Mouse (Mus musculus): ENCODE measurements around the gene Tomm34.

Gene Tomm34

DNA sequence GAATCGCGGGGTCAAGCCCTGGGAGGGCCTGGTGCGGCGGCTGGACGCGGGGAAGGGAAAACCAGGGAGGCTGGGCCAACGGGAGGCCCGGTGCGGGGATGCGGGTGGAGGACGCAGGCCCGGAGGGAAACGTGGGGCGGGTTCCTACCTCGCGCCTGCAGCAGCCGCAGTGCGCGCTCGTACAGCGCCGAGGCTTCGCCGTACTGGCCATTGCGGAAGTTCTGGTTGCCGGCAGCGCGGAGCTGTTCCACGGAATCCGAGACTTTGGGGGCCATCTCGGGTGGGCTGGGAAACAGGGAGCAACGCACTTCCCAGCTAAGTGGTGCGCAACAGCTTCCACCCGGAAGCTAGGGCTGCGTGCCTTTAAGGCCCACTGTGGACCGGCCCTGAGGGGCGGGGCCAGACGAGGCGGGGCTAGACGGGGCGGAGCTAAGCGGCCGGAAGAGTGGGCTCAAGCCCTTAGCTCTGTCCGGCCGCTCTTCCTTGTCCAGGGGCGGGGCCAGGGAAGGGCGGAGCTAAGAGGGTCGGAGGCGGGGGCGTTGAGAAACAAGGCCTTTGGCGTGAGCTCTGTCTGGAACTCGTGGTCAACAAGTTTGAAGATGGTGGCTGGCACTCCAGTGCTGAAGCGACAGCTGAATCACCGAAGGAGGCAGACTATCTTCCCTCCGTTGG lies at the start of gene Tomm34:
Tomm34 (minus strand) TSS at position 405 of the 672 bp plus-strand sequence.
- DNase-seq (ENCODE audit: low spot score in 2 of 2): peak; percentile 65 to 90

GRCm38 (mm10) chr2:164119503-164119902 lies 48.5 kb upstream of the Tomm34 start:
- DNase-seq (ENCODE audit: low spot score in 2 of 2): no peak

GRCm38 (mm10) chr2:164115531-164115930 lies 44.6 kb upstream of the Tomm34 start:
- DNase-seq (ENCODE audit: low spot score in 2 of 2): no peak

DNA sequence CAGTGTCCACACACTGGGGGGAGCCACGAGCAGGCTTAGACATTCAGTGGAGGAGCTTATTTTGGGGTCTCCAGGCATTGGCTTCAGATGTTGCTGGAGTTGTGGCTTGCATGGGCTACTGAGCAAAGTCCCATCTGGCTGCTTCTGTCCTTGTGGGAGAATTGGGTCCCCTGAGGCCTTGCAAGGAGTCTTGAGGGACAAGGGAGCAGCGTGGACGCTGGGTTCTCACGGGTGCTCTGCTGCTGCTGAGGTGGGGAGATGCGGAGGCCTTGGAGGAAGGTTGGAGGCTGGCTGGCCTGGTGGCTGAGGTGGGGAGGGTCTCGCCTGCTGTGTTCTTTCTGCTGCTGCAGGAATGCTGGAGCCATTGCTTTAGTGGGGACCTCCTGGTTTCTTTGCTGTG lies 43.1 kb upstream of the Tomm34 start:
- no peak for DNase-seq (ENCODE audit: low spot score in 2 of 2)

- DNase-seq (ENCODE audit: low spot score in 2 of 2): no peak
Observed at GRCm38 (mm10) chr2:164111546-164111945, 40.6 kb upstream of the Tomm34 start.

DNA sequence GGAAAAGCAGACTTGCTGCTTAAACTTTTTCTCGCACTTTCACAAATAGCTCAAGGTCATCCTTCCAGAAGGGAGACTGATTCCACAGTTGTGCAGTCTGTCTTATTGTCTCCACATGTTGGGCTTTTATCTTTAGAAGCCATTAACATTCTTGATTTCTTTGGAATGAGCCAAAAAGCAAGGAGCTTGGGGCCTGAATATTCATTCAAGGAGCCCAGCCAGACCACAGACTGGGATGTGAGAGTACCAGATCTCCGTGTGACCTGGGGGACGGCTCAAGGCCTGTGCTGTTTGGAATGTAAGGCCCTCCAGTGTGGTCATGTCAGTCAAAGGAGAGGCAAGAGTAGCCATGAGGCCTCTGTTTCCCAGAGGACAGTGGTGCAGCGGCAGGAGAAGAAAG lies 37.5 kb upstream of the Tomm34 start:
- DNase-seq (ENCODE audit: low spot score in 2 of 2): no peak

- no peak for DNase-seq (ENCODE audit: low spot score in 2 of 2)
Observed at GRCm38 (mm10) chr2:164107125-164107874, 36.3 kb upstream of the Tomm34 start.

DNA sequence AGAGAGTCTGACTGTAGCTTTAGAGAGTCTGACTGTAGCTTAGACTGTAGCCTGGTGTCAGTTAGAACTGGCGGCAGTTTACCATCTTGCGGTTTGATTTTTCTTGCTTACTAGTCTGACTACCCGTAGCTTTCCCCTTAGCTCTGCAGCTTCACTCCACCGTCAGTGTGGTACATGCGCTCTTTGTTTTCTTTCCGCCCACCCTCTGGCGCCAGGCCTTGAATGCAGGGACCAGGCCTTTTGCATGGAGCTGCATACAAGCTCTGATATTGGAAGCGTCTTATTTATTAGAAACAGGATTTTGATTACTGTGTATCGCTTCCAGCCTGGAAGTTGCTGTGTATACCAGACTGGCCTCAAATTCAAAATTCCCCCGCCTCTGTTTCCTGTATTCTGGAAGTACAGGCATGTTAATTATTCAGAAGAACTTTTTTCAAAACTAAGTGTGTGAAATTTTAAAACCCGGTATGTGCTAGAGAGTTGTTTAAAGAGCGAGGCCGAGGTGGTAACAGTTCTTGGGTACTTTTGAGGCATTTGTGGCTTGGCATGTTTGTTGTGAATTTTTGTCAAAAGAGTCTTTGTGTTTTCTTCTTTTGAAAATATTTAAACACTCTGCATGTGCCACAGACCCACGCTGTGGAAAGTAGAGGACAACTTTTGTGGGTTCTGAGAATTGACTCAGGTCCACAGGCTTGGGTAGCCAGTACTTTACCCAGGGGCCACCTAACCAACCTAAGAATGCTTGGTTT lies 35.5 kb upstream of the Tomm34 start:
- no peak for DNase-seq (ENCODE audit: low spot score in 2 of 2)

DNA sequence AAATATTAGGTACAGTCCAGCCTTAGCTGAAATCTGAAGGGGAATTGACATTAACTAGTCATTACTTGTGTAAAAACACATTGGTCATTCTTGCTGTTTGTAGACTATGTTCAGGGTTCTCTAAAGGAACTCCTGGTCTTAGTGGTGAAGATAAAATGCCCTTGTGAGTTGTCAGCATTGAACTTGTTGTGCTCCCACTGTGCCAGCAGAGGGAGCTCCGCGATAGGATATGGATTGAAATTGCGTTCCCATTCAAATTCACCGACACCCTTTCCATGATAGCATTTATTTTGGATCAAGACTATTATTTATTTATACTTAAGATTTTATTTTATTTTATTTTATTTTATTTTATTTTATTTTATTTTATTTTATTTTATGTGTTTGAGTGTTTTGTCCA lies 32.5 kb upstream of the Tomm34 start:
- DNase-seq (ENCODE audit: low spot score in 2 of 2): peak in 1 of 2 experiments; percentile 73

DNA sequence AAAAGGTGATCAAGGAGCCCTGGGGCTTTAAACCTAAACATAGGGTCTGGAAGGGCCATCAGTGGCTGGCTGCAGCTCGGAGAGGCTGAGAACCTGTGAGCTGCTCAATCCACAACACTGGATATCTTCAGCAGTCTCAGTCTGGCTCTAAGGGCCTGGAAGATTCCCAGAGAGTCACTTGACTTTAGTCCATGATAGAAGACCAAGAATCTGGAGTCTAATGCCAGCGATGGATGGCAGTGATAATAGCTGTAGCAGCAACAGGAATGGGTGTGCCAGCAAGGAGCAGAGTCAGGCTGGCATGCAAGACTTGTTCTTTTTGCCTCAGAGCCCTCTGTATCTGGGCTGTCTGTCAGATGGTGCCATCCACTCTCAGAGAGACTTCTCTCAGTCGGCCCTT lies 31.4 kb upstream of the Tomm34 start:
- DNase-seq (ENCODE audit: low spot score in 2 of 2): no peak

- DNase-seq (ENCODE audit: low spot score in 2 of 2): no peak
Observed at GRCm38 (mm10) chr2:164101936-164102335, 31.0 kb upstream of the Tomm34 start.

DNA sequence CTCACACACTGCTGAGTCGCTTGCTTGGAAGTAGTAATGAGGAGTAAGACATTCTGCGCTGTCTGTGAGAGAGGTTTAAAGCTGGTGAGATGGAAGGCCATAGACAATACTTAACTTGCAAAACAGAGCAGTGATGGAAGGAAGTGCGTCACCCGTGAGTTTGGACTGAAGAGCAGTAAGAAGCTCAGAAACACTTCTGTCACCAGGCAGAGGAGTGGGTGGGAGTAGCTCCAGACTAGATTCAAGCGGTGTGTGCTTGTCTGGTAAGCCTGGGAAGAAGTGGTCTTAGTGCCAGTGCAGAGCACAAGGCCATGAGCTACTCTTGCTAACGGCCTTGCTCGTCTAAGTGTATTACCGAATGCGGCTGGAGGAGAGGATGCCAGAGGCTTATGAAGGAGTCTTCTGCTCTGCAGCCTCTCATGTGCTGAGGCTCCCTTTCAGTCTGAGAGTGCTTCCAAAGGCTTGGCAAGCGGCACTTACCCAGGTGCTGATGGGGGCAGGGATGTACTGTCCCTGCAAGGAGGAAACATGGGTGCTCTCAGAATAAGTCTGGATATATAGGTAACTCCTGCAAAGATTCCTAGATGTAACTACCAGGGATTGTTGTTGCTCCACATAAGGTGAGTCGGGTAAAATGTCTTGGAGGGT lies 27.8 kb upstream of the Tomm34 start:
- peak in 1 of 2 experiments; percentile 63 for DNase-seq (ENCODE audit: low spot score in 2 of 2)

DNA sequence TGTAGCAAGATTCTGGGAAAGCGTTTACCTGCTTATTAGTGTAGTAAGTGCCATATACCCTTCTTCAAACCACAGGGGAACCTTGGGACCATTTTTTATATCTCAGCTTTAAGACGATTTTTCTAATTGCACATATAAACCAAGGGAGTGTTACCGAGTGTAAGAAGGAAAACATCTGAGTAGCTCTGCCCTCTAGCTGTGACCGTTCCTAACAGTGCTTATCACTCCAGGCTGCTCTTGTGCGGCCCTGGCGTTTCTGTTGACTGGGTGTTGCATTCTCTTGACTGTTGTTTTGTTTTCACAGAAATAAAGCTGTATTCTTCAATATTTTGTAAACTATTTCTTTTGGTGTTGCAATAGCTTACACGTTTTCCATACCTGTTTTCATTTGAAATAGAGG lies 23.2 kb upstream of the Tomm34 start:
- DNase-seq (ENCODE audit: low spot score in 2 of 2): no peak

DNA sequence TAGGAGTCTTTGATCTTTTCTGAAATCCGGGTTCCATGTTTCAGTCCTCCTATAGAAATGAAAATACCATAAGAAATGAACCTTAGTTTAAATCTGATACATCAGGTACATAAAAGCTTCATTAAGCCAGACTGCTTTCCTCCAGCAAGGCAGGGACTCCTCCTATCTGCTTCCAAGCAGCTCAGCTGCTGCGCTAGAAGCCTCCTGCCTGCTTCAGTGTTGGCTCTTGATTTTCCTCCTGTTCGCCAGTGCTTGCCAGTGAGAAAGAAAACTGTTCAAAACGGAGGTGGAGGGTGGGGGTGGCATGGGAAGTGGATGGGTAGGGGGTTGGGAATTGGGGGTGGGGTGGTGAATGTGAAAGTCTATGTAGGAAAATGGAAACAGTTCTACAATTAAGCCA lies 18.5 kb upstream of the Tomm34 start:
- no peak for DNase-seq (ENCODE audit: low spot score in 2 of 2)

- DNase-seq (ENCODE audit: low spot score in 2 of 2): no peak
Observed at GRCm38 (mm10) chr2:164087416-164088017, 16.5 kb upstream of the Tomm34 start.

DNA sequence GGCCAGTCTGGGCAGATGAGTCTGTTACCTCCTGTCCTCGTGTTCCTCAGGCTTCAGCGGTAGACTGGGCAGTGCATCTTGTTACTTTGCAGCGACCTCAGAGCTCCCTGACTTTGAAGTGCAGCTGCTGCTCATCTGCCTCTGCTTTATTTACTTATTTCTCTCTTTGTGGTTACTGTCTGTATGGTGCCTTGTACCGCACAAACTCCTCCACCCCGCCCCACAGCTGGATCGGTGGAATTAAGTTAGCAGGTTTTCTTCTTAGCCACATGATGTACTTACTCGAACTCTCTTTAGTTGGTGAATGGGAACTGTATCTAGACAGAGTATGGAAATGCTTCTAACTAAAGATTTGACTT lies 13.4 kb upstream of the Tomm34 start:
- DNase-seq (ENCODE audit: low spot score in 2 of 2): no peak

- DNase-seq (ENCODE audit: low spot score in 2 of 2): no peak
Observed at GRCm38 (mm10) chr2:164083609-164084341, 12.8 kb upstream of the Tomm34 start.

GRCm38 (mm10) chr2:164082175-164082574 lies 11.2 kb upstream of the Tomm34 start:
- DNase-seq (ENCODE audit: low spot score in 2 of 2): no peak

GRCm38 (mm10) chr2:164081577-164081976 lies 10.6 kb upstream of the Tomm34 start:
- no peak for DNase-seq (ENCODE audit: low spot score in 2 of 2)

DNA sequence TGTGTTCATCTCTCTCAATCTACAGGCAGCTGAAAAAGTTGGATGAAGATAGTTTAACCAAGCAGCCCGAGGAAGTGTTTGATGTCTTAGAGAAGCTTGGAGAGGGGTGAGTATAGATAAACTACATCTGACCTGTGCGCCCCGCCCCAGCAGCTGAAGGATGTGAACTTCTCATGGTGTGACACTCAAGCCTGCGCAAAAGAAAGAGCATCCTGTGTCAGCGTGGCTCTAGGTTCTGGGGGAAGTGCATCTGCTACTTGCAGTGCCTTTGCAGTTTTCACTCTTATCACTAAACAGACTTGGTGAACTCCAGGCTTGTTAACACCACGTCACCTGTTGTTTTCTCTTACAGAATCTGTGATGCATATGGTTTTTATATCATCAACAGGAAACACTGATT lies 8.5 kb upstream of the Tomm34 start:
- no peak for DNase-seq (ENCODE audit: low spot score in 2 of 2)

GRCm38 (mm10) chr2:164077875-164078274 lies 6.9 kb upstream of the Tomm34 start:
- DNase-seq (ENCODE audit: low spot score in 2 of 2): no peak

Measured in left cerebral cortex, adult 9 months (tissue).